Mouse (Mus musculus) liver, postnatal 0 days (tissue): ENCODE data around the gene Tmub1.

ENCODE experiments used
- CTCF ChIP-seq: sonication (generic); IDR thresholded peaks from 2 replicates; pipeline ENCODE4 v1.5.1; 2016; ENCODE audit warnings: antibody characterized with exemption, low read depth
- EP300 ChIP-seq: IDR thresholded peaks from 2 replicates; pipeline ENCODE4 v1.6.1; 2016; ENCODE audit warnings: antibody characterized with exemption, low read depth, mild to moderate bottlenecking

- TF ChIP-seq EP300 (no peak), CTCF (no peak)
These were observed 28.0 kb upstream of the Tmub1 start for GRCm38 (mm10) chr5:24475476-24476241.
